In the genomic region with DNA sequence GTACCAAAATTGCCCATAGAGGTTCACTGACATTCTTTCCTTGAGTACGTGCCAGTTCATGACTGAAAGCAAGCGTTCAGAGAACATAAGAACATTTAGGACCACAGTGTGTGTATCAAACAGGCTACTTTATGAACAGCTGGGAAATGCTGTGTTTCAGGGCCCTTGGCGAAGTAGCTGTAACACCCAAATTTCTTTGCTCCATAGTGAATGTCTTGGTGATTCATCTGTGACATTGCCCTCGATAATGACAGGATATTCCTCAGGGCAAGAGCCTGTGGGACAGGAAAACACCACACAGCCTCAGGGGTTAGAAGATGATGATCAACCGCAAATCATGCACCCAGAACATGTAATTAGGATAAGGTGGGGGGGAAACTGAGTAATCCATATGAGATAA, we compare ENCODE assay signal across 18 mouse cellular contexts.
DNase-seq lines count a peak whose midpoint lies in the region; ATAC-seq and TF ChIP-seq lines count a peak whose summit lies in the region.
"Had no signal": no experiment of that assay in that cellular context is flagged by ENCODE, and none has a peak within 500 bp of the region (broad histone marks: within the 10 kb centered on the region; RNA-seq: fewer than 3 reads in every experiment).

No protein-coding gene starts in this region.

- peak; percentile 16 to 79 for DNase-seq in adrenal gland, adult (ENCODE audit: inconsistent age in 2 of 2, low spot score in 1 of 2)
- no peak for DNase-seq in adrenal gland, postnatal 10 days
- peak; percentile 34 for DNase-seq in kidney, postnatal 0 days (ENCODE audit: low spot score)
- DNase-seq in kidney, postnatal 25 days: no peak
- DNase-seq in Muller cell, postnatal 12 days (ENCODE audit: inconsistent ontology term): peak; percentile 6
- no peak for DNase-seq in cerebellum, adult 11-12 months
- no peak for DNase-seq in frontal cortex, postnatal 10 days (ENCODE audit: low spot score in 2 of 2)
- DNase-seq: cerebellum, adult 8-10 months; forebrain, postnatal 0 days; gastrocnemius, adult 2 months; heart, adult 18-20 months; kidney, postnatal 4 days; right cerebral cortex, adult 18-20 months had no signal

- H3K27me3 ChIP-seq in kidney, postnatal 0 days (ENCODE audit: insufficient read depth, low read length): no peaks in the 10 kb centered on the region
- no peaks in the 10 kb centered on the region for H3K27me3 ChIP-seq in myocyte (ENCODE audit: control insufficient read depth, insufficient read depth, insufficient read length)
- H3K27me3 ChIP-seq: CH12.LX; limb, embryonic 15.5 days had no signal

- H3K79me2 ChIP-seq in myocyte (ENCODE audit: control insufficient read depth, insufficient read depth): no peaks in the 10 kb centered on the region

- no peak overlapping the region for H3K4me3 ChIP-seq in kidney, postnatal 0 days (replicated peaks; ENCODE audit: low read depth, low read length)
- no peak overlapping the region for H3K4me3 ChIP-seq in myocyte
- H3K4me3 ChIP-seq: gastrocnemius, adult 2 months; limb, embryonic 15.5 days had no signal

- no peaks in the 10 kb centered on the region for H3K36me3 ChIP-seq in kidney, postnatal 0 days (ENCODE audit: insufficient read depth, low read length)
- H3K36me3 ChIP-seq in myocyte (ENCODE audit: control insufficient read depth, insufficient read depth): no peaks in the 10 kb centered on the region
- H3K36me3 ChIP-seq: limb, embryonic 15.5 days had no signal

- H3K4me1 ChIP-seq in kidney, postnatal 0 days (replicated peaks; ENCODE audit: insufficient read depth, low read length): no peaks in the 10 kb centered on the region; the same call in 1 of the 2 replicates

- no peak for TF ChIP-seq POLR2A in myocyte (IDR thresholded peaks at IDR 0.05; ENCODE audit: insufficient read length, low read depth)

- no peak overlapping the region for H3K4me2 ChIP-seq in kidney, postnatal 0 days (ENCODE audit: low read length)
- H3K4me2 ChIP-seq in myocyte (ENCODE audit: low read depth): peak overlapping the region; percentile 45
- H3K4me2 ChIP-seq: limb, embryonic 15.5 days had no signal

- H3K27ac ChIP-seq in kidney, postnatal 0 days: no peak overlapping the region
- H3K27ac ChIP-seq: gastrocnemius, adult 2 months; limb, embryonic 15.5 days had no signal

- ATAC-seq in kidney, postnatal 0 days (replicated peaks; ENCODE audit: low FRiP score, low read depth): no peak
- ATAC-seq: forebrain, postnatal 0 days; inflammation-experienced regulatory T-cells, adult 6 months; midbrain, embryonic 16.5 days had no signal

- no peaks in the 10 kb centered on the region for H3K9me3 ChIP-seq in kidney, postnatal 0 days (replicated peaks; ENCODE audit: low read length)
- H3K9me3 ChIP-seq: limb, embryonic 15.5 days had no signal

- 69% methylated on average over 5 of the region's 5 CpGs for WGBS in kidney, postnatal 0 days

- no peak for TF ChIP-seq CTCF in kidney, postnatal 0 days (IDR thresholded peaks at IDR 0.05; ENCODE audit: low read depth)

- H3ac ChIP-seq in myocyte (ENCODE audit: control insufficient read depth, insufficient read length): no peak overlapping the region

- no peak overlapping the region for H3K9ac ChIP-seq in kidney, postnatal 0 days (ENCODE audit: low read depth, low read length)
- H3K9ac ChIP-seq: forebrain, postnatal 0 days; limb, embryonic 15.5 days had no signal

TF ChIP-seq in myocyte, 11 proteins besides CTCF, POLR2A, EP300 and RAD21:
- TF ChIP-seq SRF (IDR thresholded peaks at IDR 0.05; ENCODE audit: control insufficient read depth, insufficient read length, low read depth): no peak

Comparison
In these comparisons a context has a peak if more than half of its experiments do, and no peak if none do; other contexts are left out.
1. DNase-seq: peak in adrenal gland, adult (2 of 2), kidney, postnatal 0 days (single experiment) and Muller cell, postnatal 12 days (single experiment); none in adrenal gland, postnatal 10 days (single experiment), kidney, postnatal 25 days (0 of 2), cerebellum, adult 11-12 months (single experiment) and frontal cortex, postnatal 10 days (0 of 2).